Mouse (Mus musculus) C2C12 (cell line): ENCODE data around the gene Actg2. TPM values are rescaled to one million over a fixed set of nuclear protein-coding genes. Genes with fewer than 3 reads are reported as not detected.

ENCODE experiments used
- H3K27me3 ChIP-seq: one replicate; pipeline ENCODE4 v1.6.1; 2011; ENCODE audit not compliant: control insufficient read depth, insufficient read depth, insufficient read length
- H3K36me3 ChIP-seq: one replicate; pipeline ENCODE4 v1.6.1; 2011; ENCODE audit not compliant: control insufficient read depth, insufficient read depth
- H3K4me3 ChIP-seq: one replicate; pipeline ENCODE4 v1.5.1; 2011; ENCODE audit warnings: mild to moderate bottlenecking, control low read depth; ENCODE audit not compliant: poor library complexity, insufficient read depth, severe bottlenecking
- H3K79me2 ChIP-seq: one replicate; pipeline ENCODE4 v1.6.1; 2011; ENCODE audit not compliant: control insufficient read depth, insufficient read depth
- H3K79me3 ChIP-seq: one replicate; pipeline ENCODE4 v1.6.1; 2011; ENCODE audit warnings: low read depth, control low read depth
- H3ac ChIP-seq: one replicate; pipeline ENCODE3; 2011; ENCODE audit warnings: low read depth; ENCODE audit not compliant: control insufficient read depth, insufficient read length
- CEBPB ChIP-seq: IDR thresholded peaks from one replicate; pipeline ENCODE4 v1.6.1; 2011; ENCODE audit warnings: low read depth, mild to moderate bottlenecking, control low read depth, moderate library complexity
- CTCF ChIP-seq: IDR thresholded peaks from one replicate; pipeline ENCODE4 v1.5.1; 2011; ENCODE audit not compliant: control insufficient read depth, insufficient read depth, insufficient read length
- FOSL1 ChIP-seq: IDR thresholded peaks from one replicate; pipeline ENCODE4 v1.8.0; 2011; ENCODE audit warnings: mild to moderate bottlenecking, low read length; ENCODE audit not compliant: poor library complexity, insufficient read depth, severe bottlenecking
- MAX ChIP-seq: IDR thresholded peaks from one replicate; pipeline ENCODE4 v1.6.1; 2011; ENCODE audit warnings: mild to moderate bottlenecking, control low read depth
- MYOD1 ChIP-seq: IDR thresholded peaks from one replicate; pipeline ENCODE4 v1.6.1; 2011; ENCODE audit warnings: low read depth; ENCODE audit not compliant: control insufficient read depth, insufficient read length
- MYOG ChIP-seq: IDR thresholded peaks from one replicate; pipeline ENCODE4 v1.6.1; 2011; ENCODE audit not compliant: control insufficient read depth, insufficient read length; ENCODE audit errors: extremely low read depth
- USF1 ChIP-seq: IDR thresholded peaks from one replicate; pipeline ENCODE4 v1.6.1; 2011; ENCODE audit warnings: low read depth, mild to moderate bottlenecking, control low read depth, moderate library complexity
- polyA plus RNA-seq: library from polyadenylated mRNA; unstranded; fragments of >200 nt; fragmentation: generic; extraction: Trizol; gene quantifications from one replicate; pipeline ENCODE4 v1.2.1, GENCODE M21; 2012; ENCODE audit warnings: missing spikeins

The Actg2 gene
- polyA plus RNA-seq, 1 experiment = 341 TPM

DNA sequence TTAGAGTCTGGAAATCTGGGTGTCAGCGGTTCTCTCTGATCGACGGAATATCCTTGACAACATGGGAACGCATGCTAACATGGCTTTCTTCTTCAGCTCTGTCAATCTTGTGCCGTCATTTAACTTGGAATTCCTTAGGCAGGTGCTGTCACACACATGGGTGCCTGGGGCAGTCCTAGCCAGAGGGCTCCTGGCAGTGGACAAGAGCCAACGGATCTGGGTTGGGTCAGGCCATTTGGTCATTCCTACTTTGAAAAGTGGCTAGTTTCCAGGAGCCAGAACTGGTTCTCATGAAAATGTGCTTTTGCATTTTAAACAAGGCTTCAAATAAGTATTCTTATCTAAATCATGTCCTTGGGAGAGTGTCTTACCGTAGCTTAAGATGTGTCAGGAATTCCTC is 64.3 kb downstream of the Actg2 start:
- Histone ChIP-seq H3K79me3 (no peaks in the 10 kb centered on the region), H3K79me2 (no peaks in the 10 kb centered on the region), H3K27me3 (peaks cover 4% of the 10 kb centered on the region), H3K36me3 (no peaks in the 10 kb centered on the region), H3ac (no peak overlapping the region), H3K4me3 (no peak overlapping the region)
- TF ChIP-seq MAX = no peak
- no peak for TF ChIP-seq FOSL1
- no peak for TF ChIP-seq USF1
- no peak for TF ChIP-seq CTCF

DNA sequence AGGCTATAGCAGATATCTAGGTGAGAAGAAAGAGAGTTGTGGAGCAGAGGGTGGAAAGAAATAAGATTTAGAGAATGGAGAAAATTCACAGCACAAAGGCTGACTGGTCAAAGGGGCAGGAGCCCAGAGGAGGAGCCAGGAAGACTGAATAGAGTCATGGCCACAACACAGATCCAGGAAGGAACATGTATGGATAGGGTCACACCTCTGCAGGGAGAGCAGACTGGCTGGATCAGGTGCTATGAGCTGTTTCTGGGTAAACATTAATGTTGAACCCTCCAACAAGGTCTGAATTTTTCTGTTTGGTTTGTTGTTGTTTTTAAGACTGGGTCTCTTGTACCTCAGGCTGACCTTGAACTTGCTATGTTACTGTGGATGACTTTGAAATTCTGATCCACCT is 72.1 kb downstream of the Actg2 start:
- no peaks in the 10 kb centered on the region for H3K36me3 ChIP-seq
- no peak overlapping the region for H3K4me3 ChIP-seq
- H3K79me3 ChIP-seq = no peaks in the 10 kb centered on the region
- H3ac ChIP-seq = no peak overlapping the region
- TF ChIP-seq FOSL1 = no peak
- TF ChIP-seq CTCF = no peak
- no peak for TF ChIP-seq CEBPB
- TF ChIP-seq MAX = no peak
- TF ChIP-seq MYOD1 = no peak
- TF ChIP-seq USF1 = no peak
- TF ChIP-seq MYOG = no peak
- H3K27me3 ChIP-seq = peaks cover 4% of the 10 kb centered on the region
- H3K79me2 ChIP-seq = no peaks in the 10 kb centered on the region

Other genes starting within 250 kb of the Actg2 start
- 120 TPM for gene Mthfd2, start 210.4 kb downstream of the Actg2 start, polyA plus RNA-seq
- 30.8 TPM for gene Mob1a, start 210.2 kb downstream of the Actg2 start, polyA plus RNA-seq
- gene Bola3, start 187.1 kb downstream of the Actg2 start, polyA plus RNA-seq = 111 TPM
- gene Tet3, start 77.2 kb downstream of the Actg2 start, polyA plus RNA-seq = 6.0 TPM
- gene Dguok, start 29.3 kb downstream of the Actg2 start, polyA plus RNA-seq = 27.6 TPM
- 6.1 TPM for gene Stambp, start 36.5 kb upstream of the Actg2 start, polyA plus RNA-seq
- gene Clec4f, start 119.9 kb upstream of the Actg2 start, polyA plus RNA-seq = not detected
- gene Cd207, start 141.6 kb upstream of the Actg2 start, polyA plus RNA-seq = not detected
- gene Vax2, start 175.0 kb upstream of the Actg2 start, polyA plus RNA-seq = 1.1 TPM
- gene Atp6v1b1, start 206.7 kb upstream of the Actg2 start, polyA plus RNA-seq = not detected
- gene Ankrd53, start 226.4 kb upstream of the Actg2 start, polyA plus RNA-seq = 0.04 TPM
- gene Tex261, start 239.5 kb upstream of the Actg2 start, polyA plus RNA-seq = 82.0 TPM